Mouse (Mus musculus): Measurements from ENCODE around the gene Hebp2.
"Not testable (repeated sequence)": the region's sequence is repeated elsewhere in the genome, so short reads cannot be mapped to it uniquely, and the experiment has no call there.

The Hebp2 gene

DNA sequence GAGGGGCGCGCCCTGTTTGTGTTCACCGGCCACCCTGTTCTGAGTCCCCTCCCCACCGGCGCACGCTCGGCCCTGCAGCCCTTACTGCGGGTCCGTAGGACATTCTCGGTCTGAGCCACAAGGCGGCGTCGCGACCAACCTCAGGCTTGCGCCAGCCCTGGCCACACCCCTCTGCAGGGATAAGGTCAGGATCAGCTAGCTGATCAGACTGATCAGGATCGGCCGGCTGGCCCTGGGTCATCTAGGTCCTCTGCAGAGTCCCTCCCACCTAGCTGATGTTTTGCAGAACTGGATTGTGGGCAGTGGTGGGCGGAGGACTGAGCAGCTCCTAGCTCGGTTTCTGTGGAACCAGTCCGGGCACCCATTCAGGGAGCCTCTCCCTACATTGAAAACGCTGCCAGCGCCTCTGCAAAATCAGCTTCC, at the start of gene Hebp2:
Gene Hebp2 (minus strand): TSS at position 264 of the 423 bp plus-strand sequence.
- in situ Hi-C loops (cut with MboI, MseI) = no loop called here

DNA sequence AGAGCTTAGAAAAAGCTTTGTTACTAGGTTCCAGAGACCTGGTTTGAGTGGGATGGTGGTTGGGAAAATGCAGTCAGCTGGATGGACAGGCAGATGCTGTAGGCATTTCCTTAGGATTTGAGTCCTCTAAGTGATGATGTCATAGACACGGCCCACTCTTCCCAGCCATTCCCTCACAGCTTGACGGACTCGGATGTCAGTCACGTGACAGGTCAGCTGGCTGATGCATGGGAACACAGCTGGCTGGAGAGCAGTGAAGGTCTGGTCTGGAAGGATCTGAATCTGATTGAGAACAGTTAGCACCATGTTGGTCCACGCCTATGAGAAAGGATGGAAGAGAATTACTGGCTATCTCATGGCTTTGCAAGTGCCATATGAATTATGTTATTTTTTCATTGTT, 43.6 kb upstream of the Hebp2 start:
- in situ Hi-C loops (cut with MboI, MseI) = no loop called here

DNA sequence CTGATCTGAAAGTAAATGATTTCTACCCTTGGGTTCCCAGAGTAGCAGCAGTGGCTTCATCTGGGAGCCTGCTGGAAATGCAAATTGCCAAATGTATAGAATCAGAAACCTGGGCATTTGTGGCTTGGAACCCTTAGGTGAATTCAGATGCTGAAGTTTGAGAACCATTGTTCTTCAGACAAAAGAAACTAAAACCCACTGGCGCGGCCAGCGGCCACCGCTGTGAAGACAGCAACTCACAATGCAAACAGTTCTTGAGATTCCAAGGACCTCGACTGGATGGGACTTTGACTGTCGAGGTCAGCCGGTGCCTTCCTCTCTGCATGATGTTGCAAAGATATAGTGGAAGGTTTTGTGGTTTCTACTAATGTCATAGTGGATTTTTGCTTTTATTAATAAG, 38.3 kb upstream of the Hebp2 start:
- in situ Hi-C loops (cut with MboI, MseI) = no loop called here

DNA sequence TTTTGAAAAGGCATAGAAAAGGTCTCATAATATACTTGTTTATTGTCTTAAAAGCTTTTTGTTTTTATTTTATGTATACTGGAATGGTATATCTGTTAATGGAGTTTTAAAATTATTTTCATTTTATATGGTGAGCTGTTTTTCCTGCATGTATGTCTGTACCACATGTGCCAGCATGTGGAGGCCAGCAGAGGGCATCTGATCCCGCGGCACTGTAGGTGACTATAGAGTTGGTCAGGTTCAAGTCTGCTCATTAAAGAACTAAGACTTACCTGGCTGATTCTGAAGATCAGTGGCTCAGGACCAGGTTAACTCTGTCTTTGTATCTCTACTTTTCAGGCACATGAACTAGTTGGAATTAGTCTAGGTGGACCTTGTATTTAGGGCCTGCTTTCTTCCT, 26.7 kb upstream of the Hebp2 start:
- in situ Hi-C loops (cut with MboI, MseI) = no loop called here

DNA sequence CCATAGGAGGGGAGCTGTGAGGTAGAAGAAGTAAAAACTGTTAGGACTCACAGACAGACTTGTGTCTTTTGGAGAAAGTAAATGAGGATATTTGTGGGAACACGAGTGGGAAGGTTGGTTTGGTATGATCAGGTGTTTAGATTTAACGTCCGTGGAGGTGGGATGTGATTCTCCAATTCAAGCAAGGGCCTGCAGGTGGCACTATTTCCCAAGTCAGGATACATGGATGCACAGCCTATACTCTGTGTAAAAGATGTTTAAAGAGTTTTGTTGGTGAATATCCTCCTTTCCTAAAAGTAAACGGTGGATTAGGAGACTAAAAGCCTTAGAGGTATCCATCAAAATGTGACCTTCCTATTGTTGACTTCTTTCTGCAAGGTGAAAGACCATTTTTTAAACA, 17.1 kb upstream of the Hebp2 start:
- in situ Hi-C loops (cut with MboI, MseI) = loop anchor here (5.0 to 10.0 kb wide), 2 partner anchors 39 to 898 kb away; no protein-coding TSS in a partner anchor

DNA sequence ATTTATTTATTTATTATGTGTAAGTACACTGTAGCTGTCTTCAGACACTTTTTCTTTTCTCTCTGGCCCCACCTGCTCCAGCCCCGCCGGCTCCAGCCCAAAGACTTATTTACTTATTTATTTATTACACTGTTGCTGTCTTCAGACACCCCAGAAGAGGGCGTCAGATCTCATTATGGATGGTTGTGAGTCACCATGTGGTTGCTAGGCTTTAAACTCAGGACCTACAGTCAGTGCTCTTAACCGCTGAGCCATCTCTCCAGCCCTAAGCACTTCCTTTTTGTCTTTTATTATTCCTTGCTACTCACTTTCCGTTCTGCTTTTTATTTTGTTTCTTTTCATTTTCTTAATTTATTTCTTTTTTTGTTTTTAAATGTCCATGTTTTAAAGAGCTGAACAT, 15.6 kb upstream of the Hebp2 start:
- in situ Hi-C loops (cut with MboI, MseI) = loop anchor here (5.0 to 10.0 kb wide), 2 partner anchors 41 to 897 kb away; no protein-coding TSS in a partner anchor

DNA sequence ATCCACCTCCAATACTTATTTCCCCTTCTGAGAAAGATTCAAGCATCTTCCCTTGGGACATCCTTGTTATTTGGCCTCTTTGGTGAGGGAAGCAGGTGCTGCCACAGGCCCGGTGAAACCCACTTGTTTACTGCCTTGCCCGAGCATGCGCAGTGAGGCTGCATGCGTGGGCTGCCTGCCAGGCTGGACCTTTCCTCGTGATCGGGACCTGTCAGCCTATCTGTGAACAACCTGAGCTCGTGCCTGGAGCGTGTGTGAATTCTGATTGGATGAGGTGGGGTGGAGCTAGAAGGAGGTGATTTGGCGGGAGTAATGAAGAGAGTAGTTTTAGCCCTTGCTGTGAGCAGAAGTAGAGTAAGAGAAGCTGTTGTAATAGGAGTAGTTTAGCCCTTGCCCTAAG, 13.2 kb upstream of the Hebp2 start:
- in situ Hi-C loops (cut with MboI, MseI) = not testable (repeated sequence)

DNA sequence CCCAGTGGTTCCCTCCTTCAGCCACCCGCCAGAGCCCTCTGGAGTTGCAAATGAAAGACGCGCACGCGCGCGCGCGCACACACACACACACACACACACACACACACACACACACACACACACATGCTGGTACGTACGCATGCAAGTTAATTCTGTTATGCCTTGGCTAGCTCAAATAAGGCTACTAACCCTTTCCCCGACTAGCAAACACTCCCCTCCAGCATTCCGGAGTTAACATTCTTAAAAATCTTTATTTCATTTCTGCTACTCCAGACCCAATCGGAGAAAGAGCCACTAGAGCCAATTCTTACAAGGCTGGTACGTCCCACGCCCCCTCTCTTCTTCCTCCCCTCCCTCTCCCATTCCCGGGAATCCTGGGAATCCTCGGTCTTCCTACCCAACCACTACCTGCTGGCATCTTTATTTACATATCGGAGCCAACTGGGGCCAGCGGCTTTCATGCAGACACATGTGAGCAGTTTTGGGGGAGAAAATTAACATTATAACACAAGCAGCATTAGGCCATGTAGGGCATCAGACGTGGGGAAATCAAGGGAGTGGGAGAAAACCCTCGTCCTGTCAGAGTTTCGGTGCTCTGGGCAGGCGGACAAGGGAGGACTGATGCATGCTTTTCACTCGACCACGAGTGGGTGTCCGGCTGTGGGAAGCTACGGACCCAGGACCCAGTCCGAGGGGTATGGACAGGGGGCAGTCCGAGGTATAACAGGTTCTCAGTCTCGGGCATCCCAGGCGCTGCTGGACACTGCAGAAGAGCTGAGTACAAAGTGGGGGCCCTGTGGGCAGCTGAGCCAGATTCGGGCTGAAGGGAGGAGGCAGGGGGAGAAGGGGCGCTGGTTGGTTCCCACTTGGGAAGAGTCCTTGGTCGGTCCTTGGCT, 3.7 kb upstream of the Hebp2 start:
- in situ Hi-C loops (cut with MboI, MseI) = no loop called here

DNA sequence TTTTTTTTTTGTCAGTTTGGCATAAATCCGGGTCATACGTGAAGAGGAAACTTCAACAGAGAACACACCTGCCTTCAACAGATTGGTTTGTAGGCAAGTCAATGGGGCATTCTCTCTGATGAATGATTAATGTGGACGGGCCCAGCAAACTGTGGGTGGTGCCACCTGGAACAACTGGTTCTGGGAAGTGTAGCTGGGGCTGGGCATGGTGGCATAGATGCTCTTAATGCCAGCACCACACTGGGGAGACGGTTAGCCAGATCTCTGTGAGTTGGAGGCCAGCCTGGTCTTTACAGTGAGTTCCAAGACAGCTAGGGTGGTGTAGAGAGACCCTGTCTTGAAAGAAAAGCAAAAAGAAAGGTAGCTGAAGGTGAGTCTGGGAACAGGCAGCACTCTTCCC, 1.5 kb upstream of the Hebp2 start:
- in situ Hi-C loops (cut with MboI, MseI) = no loop called here

DNA sequence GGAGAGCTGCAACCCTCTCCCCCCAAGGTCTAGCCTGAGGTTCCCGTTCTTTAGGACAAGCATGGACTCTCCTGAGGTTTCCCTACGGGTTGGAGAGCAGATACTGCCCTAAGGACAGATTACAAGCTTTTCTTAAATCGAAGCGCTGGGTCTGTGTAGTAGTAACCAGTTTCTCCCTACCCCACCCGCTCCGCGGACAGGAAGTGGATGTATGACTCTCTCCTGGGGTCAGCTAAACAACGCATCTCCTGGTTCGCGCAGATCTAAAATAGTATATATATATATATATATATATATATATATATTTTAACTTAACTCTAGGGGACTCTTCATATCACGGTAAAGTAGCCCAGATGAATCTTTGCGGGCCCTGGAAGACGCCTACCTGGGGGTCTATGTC, 567 bp downstream of the Hebp2 start:
- in situ Hi-C loops (cut with MboI, MseI) = no loop called here

DNA sequence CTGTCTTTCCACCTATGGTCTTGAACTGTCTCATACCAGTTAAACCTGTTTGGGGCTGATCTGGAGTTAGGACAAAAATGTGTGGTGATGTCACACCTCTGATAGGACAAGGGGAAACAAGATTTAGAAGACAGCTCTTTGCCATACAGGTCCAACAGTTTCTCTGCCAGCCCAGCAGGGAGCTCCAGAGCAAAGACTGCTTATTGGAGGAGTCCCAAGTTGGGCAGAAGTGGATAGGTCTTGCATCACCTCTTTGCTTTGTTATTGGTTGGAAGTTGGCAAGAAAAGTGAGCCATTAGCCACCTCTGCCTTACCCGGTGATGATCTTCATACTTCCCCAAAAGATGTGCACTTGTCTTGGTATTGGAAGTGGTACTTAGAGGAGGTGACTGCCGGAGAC, 9.0 kb downstream of the Hebp2 start:
- in situ Hi-C loops (cut with MboI, MseI) = no loop called here

DNA sequence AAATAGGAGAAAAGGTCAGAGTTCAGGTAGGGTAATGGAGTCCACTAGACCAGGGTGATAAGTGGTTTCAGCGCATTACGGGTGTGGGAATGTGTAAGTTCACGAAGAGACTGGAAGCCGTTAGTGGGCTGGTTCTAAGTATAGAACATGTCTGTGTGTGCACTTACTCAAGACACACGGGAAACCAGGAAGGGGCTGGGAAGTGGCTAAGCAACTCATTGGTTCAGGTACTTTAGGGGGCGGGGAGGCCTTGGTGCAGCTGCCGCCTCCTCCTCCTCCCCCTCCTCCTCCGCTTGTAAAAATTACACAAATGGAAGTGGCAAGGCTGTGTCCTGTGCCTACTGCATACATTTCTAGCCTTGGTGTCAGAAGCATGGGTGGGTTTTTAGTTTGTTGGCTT, 13.6 kb downstream of the Hebp2 start:
- in situ Hi-C loops (cut with MboI, MseI) = no loop called here

DNA sequence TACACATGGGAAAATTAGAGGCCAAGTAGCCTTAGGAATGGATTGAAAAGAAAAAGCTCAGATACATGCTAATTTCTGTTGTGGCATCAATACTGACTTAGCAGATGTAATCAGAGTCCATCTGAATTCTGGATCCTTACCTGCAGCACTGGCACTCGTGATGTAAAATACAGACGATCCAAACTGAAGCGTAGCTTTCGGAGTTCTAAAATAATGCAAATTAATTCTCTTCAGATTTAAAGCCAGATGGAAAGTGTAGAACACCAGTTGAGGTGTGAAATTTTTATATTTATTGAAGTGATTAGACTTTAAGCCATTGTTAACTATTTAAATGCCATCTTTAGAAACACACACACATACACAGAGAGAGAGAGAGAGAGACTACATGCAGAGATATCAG, 15.7 kb downstream of the Hebp2 start:
- in situ Hi-C loops (cut with MboI, MseI) = no loop called here

DNA sequence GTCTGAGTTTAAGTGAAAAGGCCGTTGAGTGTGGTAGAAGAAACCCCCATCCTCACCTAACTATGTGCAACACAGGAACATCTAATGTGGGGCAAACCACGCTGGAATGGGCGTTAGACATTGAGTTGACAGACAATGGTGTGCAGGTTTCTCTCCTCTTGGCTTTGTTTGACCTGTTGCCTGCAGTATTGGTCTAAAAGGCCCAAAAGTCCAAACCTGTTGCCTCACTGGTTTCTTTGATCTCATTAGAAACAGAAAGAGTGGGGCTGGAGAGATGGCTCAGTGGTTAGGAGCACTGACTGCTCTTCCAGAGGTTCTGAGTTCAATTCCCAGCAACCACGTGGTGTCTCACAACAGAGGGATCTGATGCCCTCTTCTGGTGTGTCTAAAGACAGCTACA, 16.7 kb downstream of the Hebp2 start:
- in situ Hi-C loops (cut with MboI, MseI) = loop anchor here (10.0 kb wide), 1 partner anchor 124 kb away; no protein-coding TSS in a partner anchor

DNA sequence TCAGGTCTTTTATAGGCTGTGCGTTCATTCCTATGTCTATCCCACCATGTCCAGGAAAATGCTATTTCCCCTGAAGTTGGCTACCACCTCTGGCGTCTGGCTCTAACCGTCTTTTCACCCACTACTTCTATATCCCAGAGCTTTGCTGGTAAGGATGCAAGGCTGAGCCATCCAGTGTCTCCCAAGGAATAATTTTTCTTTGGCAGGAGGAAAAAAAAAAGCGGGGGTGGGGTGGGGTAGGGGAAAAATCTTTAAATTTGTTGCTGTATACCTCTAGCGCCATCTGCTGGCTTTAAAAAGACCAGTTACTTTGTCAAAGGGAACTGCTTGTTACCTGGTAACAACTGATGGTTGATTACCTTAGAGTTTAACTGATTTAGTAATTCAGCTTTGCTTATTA, 17.4 kb downstream of the Hebp2 start:
- in situ Hi-C loops (cut with MboI, MseI) = loop anchor here (10.0 kb wide), 1 partner anchor 124 kb away; no protein-coding TSS in a partner anchor

DNA sequence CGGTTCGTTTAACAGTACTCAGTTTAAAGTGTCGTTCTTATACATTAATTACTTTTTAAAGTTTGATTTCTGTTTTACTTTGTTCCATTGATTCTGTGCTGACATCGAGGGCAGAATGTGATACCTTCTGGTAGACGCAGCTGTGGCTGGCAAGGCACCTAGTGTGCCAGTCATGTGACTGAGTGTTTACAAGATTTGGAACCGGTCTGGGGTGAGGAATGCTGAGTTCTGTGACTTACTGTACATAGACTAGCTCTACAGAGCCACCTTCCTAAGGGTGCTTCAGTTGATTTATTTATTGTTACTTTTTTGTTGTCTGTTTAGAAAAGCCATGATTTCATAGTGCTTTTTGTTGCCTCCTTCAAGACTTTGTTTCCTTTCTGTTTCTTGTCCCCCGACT, 18.1 kb downstream of the Hebp2 start:
- in situ Hi-C loops (cut with MboI, MseI) = loop anchor here (10.0 kb wide), 1 partner anchor 123 kb away; no protein-coding TSS in a partner anchor

DNA sequence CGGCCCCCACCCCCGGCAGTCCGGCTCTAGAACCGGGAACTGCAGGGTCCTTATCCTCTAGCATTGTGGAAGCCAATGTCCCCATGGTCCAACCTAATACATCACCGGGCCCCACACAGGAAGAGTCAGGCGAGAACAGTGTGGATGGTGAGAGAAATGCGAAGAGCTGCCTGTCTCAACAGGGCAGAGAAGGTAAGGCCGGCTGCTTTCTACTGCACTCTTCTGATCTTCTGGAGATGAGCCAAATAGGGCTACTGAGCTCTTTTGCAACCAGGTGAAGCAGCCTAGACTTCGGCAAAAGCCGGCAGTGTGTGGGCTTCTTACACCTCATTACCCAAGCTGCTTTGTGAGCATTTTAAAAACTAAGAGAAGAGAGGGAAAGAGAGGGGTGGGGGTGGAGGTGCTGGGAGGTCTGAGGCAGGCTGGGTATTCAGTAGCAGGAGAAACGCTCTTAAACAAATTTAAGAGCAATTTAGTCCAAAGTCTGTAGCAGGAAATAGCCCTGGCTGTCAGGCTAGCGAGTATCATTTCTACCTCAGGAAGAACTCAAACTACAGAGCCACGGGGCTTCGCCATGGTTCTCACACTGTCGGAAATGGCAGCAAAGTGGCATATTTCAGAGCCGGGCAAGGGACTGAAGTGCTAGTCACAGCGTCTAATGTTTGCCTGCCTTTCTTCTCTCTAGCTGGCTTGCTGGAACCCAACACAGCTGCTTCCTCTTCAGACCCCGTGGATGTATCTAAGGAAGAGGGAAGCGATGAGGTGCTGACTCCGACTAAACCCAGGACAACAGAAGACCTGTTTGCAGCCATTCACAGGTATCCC, 18.8 kb downstream of the Hebp2 start:
- in situ Hi-C loops (cut with MboI, MseI) = loop anchor here (10.0 kb wide), 1 partner anchor 122 kb away; no protein-coding TSS in a partner anchor

DNA sequence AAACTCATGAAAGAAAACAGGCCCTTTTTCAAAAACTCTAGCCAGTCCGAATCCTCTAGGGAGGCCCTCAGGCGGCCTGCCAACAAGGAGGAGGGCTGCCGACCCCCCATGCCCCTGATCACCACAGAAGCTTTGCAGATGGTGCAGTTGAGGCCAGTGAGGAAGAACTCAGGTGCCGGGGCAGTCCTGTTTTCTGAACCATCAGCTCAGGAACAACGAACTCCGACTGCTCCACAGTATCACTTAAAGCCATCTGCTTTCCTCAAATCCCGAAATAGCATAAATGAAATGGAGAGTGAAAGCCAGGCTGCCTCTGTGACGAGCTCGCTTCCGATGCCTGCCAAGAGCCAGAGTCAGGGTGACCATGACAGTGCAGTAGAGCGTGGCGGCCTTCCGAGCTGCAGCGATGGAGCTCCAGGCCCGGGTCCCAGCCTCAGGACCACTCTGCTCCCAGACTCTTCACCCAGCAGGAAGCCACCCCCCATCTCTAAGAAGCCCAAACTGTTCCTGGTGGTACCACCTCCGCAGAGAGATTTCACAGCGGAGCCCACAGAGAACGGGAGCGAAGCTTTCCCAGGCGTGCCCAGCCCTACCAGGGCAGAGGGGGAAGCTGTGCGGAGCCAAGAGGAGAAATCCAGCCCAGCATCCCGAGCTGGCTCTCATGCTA, 19.6 kb downstream of the Hebp2 start:
- in situ Hi-C loops (cut with MboI, MseI) = loop anchor here (10.0 kb wide), 1 partner anchor 122 kb away; no protein-coding TSS in a partner anchor

DNA sequence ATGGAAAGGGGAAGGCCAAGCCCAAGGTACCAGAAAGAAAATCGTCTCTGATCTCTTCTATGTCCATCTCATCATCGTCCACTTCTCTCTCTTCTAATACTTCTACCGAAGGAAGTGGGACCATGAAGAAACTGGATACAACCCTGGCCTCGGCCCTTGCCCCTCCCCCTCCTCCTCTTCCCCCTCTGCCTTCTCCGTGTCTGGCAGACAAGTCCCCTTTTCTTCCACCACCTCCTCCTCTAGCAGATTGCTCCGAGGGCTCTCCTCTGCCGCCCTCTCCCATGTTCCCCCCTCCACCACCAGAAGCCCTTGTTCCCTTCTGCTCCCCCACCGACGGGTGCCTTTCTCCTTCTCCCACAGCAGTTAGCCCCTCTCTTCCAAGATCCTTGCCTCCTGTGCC, 20.1 kb downstream of the Hebp2 start:
- in situ Hi-C loops (cut with MboI, MseI) = loop anchor here (10.0 kb wide), 1 partner anchor 121 kb away; no protein-coding TSS in a partner anchor

DNA sequence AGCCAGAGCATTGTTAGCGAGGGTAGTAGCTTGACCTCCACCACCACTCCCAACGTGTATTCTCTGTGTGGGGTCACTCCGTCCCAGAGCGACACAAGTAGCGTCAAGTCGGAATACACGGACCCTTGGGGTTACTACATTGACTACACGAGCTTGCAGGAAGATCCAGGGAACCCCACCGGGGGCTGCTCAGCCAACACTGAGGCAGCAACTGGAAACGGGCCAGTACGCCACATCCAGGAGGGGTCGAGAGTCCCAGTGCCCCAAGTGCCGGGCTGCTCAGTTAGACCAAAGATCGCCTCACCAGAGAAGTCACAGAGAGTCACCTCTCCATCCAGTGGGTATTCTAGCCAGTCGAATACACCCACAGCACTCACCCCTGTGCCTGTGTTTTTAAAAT, 20.6 kb downstream of the Hebp2 start:
- in situ Hi-C loops (cut with MboI, MseI) = loop anchor here (10.0 kb wide), 1 partner anchor 121 kb away; no protein-coding TSS in a partner anchor

DNA sequence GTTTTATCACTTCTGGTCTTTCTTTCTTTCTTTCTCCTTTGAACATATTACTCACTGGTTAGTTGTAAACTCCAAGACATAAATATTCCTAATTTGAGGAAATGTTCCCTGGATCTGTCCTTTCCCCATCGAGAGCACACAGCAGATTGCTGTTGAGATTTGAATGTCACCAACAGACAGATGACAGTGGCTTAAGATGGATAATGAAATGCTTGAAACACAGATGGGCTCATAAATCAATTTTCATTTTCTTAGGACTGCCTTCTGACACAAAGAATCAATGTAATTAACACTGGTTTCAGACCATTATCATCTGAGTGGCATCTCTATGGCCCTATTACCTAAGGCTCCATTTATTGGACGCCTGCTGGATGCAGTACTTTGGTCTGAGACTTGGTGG, 23.3 kb downstream of the Hebp2 start:
- in situ Hi-C loops (cut with MboI, MseI) = loop anchor here (10.0 kb wide), 1 partner anchor 118 kb away; no protein-coding TSS in a partner anchor

Measured in T-helper 2 cell (primary cell).